Mouse (Mus musculus) CD4-positive naive resting alpha-beta T cell, adult 76 days (primary cell): ENCODE results near the gene Gm3411. TPM values are rescaled to one million over a fixed set of nuclear protein-coding genes. Genes with fewer than 3 reads are reported as not detected.

ENCODE experiments used
- total RNA-seq: library from RNA; stranded (reverse); gene quantifications from one replicate; pipeline ENCODE4 v1.2.4, GENCODE M21; 2023

The Gm3411 gene
- total RNA-seq: not detected

DNA sequence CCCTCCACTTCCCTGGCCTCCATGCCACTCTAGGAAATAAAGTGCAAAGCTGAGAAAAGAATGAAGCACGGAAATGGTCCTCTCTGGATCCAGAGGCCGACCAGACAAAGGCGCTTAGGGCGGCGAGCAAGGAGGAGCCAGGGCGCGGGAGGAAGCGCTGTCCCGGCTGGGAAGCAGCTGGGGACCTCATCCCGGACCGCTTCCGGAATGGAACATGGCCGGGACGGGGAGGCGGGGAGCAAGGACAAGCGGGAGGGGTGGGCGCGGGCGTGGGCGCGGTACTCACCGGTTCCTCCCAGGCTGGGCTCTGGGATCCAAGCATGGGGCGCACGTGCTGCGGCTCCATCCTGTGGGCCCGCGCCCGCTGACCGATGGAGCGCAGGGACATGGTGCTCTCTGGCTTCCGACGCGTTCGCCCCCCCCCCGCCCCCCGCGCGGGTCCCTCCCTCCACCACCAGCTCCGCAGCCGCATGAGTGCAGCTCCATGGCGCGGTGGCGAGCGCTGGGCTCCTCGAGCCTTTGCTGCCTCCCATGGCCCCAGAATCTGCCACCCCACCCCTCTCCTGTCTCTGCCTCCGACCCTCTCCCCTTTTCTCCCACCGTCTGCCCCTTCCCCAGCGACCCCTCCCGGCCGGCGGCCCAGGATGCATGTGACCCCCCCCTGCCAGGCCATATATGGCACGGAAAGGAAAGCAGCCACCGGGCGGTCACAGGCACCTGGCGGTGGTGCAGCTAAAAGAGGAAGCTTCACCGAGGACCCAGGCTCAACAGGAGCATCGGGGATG is at the start of gene Gm3411:
Gene Gm3411, minus strand, starts transcription at position 320 of the 785 bp plus-strand sequence.

DNA sequence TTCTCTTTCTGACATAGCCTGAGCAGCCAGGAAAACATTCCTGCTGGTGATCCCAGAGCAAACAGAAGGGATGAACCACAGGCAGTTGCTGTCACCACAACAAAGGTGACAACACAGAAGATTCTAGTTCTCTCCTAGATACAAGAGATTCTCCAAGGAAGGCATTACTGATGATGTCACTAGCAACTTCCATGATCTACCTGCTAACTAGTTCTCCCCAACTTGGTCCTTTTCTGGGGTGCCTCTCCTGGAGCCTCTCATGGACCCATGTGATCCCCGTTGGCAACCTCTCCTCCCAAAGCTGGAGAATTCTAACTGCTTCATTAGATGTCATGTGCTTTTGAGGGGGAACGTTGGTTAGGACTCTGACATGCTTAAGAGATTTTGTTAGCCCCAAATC is 17.7 kb upstream of the Gm3411 start, which contains the start of gene Gm21103:
Gene Gm21103, minus strand, starts transcription at position 101 of the 400 bp plus-strand sequence.

DNA sequence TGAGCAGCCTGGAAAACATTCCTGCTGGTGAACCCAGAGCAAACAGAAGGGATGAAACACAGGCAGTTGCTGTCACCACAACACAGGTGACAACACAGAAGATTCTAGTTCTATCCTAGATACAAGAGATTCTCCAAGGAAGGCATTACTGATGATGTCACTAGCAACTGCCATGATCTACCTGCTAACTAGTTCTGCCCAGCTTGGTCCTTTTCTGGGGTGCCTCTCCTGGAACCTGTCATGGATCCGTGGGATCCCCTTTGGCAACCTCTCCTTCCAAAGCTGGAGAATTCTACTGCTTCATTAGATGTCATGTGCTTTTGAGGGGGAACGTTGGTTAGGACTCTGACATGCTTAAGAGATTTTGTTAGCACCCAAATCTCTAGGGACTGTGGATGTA is 67.9 kb downstream of the Gm3411 start, which contains the start of gene Gm21560:
Gene Gm21560, minus strand, starts transcription at position 101 of the 400 bp plus-strand sequence.

Other genes starting within 250 kb of the Gm3411 start
- gene Gm6337, start 229.0 kb downstream of the Gm3411 start, total RNA-seq: not detected
- not detected for gene Gm8206, start 193.3 kb downstream of the Gm3411 start, total RNA-seq
- gene Gm3468, start 178.6 kb downstream of the Gm3411 start, total RNA-seq: not detected
- not detected for gene Gm3476, start 161.4 kb downstream of the Gm3411 start, total RNA-seq
- gene Gm21560, start 68.0 kb downstream of the Gm3411 start, total RNA-seq: not detected
- not detected for gene Gm21103, start 17.6 kb upstream of the Gm3411 start, total RNA-seq
- not detected for gene Gm3618, start 56.4 kb upstream of the Gm3411 start, total RNA-seq
- gene Gm16440, start 103.1 kb upstream of the Gm3411 start, total RNA-seq: not detected
- gene Gm3591, start 125.2 kb upstream of the Gm3411 start, total RNA-seq: not detected
- not detected for gene Gm3594, start 157.4 kb upstream of the Gm3411 start, total RNA-seq